Mouse (Mus musculus): ENCODE results near the gene Eif4b. TPM values are rescaled to one million over a fixed set of nuclear protein-coding genes. Genes with fewer than 3 reads are reported as not detected.

The Eif4b gene
- polyA plus RNA-seq, 1 experiment from 2014 or later, result 117 TPM

DNA sequence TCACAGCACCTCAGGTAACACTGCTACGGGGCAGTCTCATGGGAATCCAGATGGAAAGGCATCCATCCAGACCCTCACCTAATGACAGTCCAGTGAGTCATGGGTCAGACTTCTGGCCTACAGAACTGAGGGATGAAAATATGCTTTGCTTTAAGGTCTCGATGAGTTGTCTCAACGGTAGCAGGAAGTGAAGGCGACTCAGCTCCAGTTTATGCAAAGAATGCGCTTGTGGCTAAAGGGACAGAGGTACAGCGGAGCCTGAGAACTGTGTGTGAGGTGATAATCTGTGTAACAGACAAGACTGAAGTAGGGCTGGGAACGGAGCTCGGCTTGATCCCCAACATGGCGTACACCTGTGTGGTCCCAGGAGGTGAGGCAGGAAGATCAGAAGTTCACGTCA is 27.9 kb upstream of the Eif4b start:
- Histone ChIP-seq H3K27me3 (replicated peaks; ENCODE audit: control insufficient read depth, insufficient read depth, low read length) (no peaks in the 10 kb centered on the region), H3K4me2 (ENCODE audit: low read depth, low read length) (no peak overlapping the region), H3K36me3 (ENCODE audit: control insufficient read depth, insufficient read depth, low read length) (no peaks in the 10 kb centered on the region), H3K9me3 (ENCODE audit: control insufficient read depth, low read length) (no peaks in the 10 kb centered on the region), H3K4me3 (ENCODE audit: low read length) (no peak overlapping the region), H3K9ac (ENCODE audit: low read depth, low read length) (no peak overlapping the region), H3K4me1 (ENCODE audit: control insufficient read depth, insufficient read depth, low read length) (peaks cover 5% of the 10 kb centered on the region; the same call in 1 of the 2 replicates), H3K27ac (ENCODE audit: low read length) (no peak overlapping the region)
- ATAC-seq, result no peak
- 89% methylated on average over 10 of the region's 10 CpGs for WGBS

DNA sequence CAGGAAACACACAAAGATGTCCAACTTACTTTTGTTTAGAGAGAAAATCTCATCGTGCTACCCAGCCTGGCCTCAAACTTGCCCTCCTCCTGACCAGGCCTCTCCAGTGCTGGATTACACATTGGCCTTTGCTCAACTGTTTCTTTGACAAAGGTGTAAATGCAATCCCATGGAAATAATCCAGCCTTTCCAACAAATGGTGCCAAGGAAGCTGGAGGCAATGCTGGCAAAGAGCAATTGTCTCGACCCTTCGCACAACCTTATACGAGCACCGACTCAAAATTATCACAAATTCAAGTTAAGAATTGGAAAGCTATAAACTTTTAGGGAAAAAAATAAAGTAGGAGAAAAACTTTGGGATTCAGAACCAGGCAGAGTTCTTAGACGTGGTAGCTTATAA is 25.6 kb upstream of the Eif4b start:
- H3K4me3 ChIP-seq (ENCODE audit: low read length), result no peak overlapping the region
- H3K27ac ChIP-seq (ENCODE audit: low read length), result no peak overlapping the region
- H3K9me3 ChIP-seq (ENCODE audit: control insufficient read depth, low read length), result no peaks in the 10 kb centered on the region
- no peaks in the 10 kb centered on the region for H3K27me3 ChIP-seq (replicated peaks; ENCODE audit: control insufficient read depth, insufficient read depth, low read length)
- no peak overlapping the region for H3K9ac ChIP-seq (ENCODE audit: low read depth, low read length)
- no peaks in the 10 kb centered on the region for H3K36me3 ChIP-seq (ENCODE audit: control insufficient read depth, insufficient read depth, low read length)
- H3K4me2 ChIP-seq (ENCODE audit: low read depth, low read length), result no peak overlapping the region
- peaks cover 5% of the 10 kb centered on the region; the same call in 1 of the 2 replicates for H3K4me1 ChIP-seq (ENCODE audit: control insufficient read depth, insufficient read depth, low read length)
- no peak for ATAC-seq
- WGBS, result 87% methylated on average over 6 of the region's 6 CpGs

DNA sequence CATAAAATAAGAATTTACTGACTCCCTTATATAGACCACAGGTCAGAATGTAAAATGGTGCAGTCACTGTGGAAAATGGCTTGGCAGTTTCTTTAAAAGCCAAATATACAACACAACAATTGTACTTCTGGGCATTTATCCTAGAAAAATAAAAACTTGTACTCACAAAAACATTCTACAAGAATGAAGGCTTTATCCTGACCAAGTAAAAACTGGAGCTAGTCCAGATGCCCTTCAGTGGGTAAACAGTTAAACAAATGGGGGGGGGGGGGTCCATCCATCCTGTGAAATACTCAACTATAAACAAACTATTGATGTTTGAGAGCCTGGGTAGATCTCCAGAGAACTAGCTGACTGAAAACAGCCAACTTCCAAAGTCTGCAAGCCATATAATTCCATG is 23.7 kb upstream of the Eif4b start:
- Histone ChIP-seq H3K27me3 (replicated peaks; ENCODE audit: control insufficient read depth, insufficient read depth, low read length) (no peaks in the 10 kb centered on the region), H3K4me2 (ENCODE audit: low read depth, low read length) (no peak overlapping the region), H3K4me3 (ENCODE audit: low read length) (no peak overlapping the region), H3K9me3 (ENCODE audit: control insufficient read depth, low read length) (no peaks in the 10 kb centered on the region), H3K36me3 (ENCODE audit: control insufficient read depth, insufficient read depth, low read length) (no peaks in the 10 kb centered on the region), H3K27ac (ENCODE audit: low read length) (no peak overlapping the region), H3K9ac (ENCODE audit: low read depth, low read length) (no peak overlapping the region), H3K4me1 (ENCODE audit: control insufficient read depth, insufficient read depth, low read length) (peaks cover 5% of the 10 kb centered on the region; the same call in 1 of the 2 replicates)
- no peak for ATAC-seq

DNA sequence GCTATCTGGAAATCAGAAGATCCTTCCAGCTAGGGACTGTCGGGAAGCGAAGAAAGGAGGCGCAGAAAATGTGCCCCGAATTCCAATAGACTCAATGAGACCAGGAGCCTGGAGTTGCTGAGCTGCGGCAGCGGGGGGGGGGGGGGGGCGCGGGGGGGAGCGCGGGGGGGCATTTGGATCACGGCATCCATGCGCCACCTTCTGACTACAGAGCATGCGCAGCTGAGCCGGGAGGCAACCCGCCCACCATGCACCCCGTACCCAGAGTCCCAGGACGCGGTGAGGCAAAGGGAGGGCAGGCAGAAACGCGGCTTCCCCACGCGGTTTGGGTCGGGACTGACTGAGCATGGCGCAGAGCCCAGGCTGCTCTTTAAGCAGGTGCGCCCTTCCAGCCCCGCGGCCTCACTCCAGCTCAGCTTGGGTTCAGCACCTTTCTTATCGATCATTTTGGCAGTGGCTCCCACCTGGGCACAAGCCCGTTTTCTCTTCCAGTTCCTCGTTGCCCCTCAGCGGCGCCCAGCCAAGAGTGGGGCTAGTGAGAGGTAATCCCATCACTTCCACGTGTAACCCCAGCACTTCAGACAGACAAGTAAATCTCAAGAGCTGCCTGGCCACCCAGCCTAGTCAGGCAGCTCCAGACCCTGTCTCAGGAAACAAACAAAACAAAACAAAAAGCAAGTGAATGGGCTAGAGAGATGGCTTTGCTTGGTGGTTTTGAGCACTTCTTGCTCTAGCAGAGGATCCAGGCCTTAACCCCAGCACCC is 21.5 kb upstream of the Eif4b start:
- H3K36me3 ChIP-seq (ENCODE audit: control insufficient read depth, insufficient read depth, low read length), result no peaks in the 10 kb centered on the region
- H3K9ac ChIP-seq (ENCODE audit: low read depth, low read length), result peak overlapping the region; percentile 76
- no peaks in the 10 kb centered on the region for H3K27me3 ChIP-seq (replicated peaks; ENCODE audit: control insufficient read depth, insufficient read depth, low read length)
- H3K27ac ChIP-seq (ENCODE audit: low read length), result peak overlapping the region; percentile 57
- H3K4me1 ChIP-seq (ENCODE audit: control insufficient read depth, insufficient read depth, low read length), result peaks cover 5% of the 10 kb centered on the region; the same call in 1 of the 2 replicates
- WGBS, result under 1% methylated on average over 28 of the region's 33 CpGs
- H3K4me2 ChIP-seq (ENCODE audit: low read depth, low read length), result peak overlapping the region; percentile 78
- peak overlapping the region; percentile 53 for H3K4me3 ChIP-seq (ENCODE audit: low read length)
- H3K9me3 ChIP-seq (ENCODE audit: control insufficient read depth, low read length), result no peaks in the 10 kb centered on the region
- ATAC-seq, result peak; percentile 80

DNA sequence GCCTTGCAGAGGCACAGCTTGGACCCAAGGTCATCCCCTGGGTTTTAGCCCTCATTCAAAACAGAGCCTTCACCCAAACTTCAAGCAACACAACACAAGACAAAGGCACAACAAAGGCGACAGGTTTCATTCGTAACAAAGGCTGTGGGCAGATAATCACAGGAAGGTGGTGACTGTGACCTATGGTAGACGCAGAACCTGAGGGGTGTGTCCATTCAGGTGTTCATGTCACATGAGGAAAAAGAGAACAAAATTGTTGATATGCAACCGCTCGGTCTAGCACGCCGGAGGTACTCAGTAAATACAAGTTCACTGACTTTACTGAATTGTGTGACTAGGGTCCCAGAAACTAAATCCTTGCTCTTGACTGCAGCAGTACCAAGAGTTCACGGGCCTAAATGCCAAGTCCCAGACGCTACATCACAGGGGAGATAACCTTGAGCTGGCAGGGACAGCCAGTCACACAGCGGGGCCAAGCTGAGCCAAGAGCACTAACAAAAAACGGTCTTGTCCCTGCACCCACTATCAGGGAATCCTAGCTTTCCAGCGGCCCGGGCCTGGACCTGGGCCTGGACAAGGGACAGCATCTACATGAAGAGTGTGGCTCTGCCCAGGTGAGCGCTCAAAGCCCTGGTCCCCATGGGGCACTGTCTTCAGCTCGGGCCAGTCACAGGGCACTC is 16.9 kb upstream of the Eif4b start:
- ATAC-seq, result no peak
- no peaks in the 10 kb centered on the region for H3K9me3 ChIP-seq (ENCODE audit: control insufficient read depth, low read length)
- 89% methylated on average over 15 of the region's 15 CpGs for WGBS
- no peaks in the 10 kb centered on the region for H3K27me3 ChIP-seq (replicated peaks; ENCODE audit: control insufficient read depth, insufficient read depth, low read length)
- H3K9ac ChIP-seq (ENCODE audit: low read depth, low read length), result no peak overlapping the region
- no peak overlapping the region for H3K4me2 ChIP-seq (ENCODE audit: low read depth, low read length)
- H3K27ac ChIP-seq (ENCODE audit: low read length), result no peak overlapping the region
- H3K4me3 ChIP-seq (ENCODE audit: low read length), result no peak overlapping the region
- no peaks in the 10 kb centered on the region for H3K36me3 ChIP-seq (ENCODE audit: control insufficient read depth, insufficient read depth, low read length)
- H3K4me1 ChIP-seq (ENCODE audit: control insufficient read depth, insufficient read depth, low read length), result peaks cover 3% of the 10 kb centered on the region; the same call in 1 of the 2 replicates

DNA sequence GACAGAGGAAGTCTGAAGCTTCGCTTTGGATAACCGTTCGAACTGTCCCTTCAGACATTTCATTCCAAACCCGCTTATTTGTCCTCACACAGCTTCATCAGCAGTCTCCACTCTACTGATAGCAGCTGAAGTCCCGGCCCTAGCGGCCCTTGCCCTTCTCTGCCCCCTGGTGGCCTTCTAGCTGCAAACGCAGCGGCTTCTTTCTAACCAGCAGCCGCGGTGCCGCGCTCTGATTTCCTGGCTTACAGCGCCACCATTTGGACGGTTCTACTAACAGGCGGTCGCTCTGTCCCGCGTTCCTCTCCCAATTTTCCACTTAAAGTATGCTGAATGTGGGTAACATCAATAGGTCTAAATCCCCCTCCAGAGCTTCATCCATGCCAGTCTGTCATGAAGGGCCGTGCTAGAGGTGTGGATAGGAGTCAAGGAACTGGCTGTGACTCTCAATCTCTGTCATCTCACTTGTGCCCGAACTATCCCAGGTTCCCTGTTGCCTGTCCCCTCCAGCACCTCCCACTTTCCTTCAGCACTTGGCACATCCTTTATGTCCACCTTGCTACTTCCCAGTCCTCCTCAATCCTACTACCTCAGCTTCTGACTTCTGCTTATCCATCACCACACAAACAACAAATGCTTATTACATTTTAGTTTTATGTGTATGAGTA is 7.8 kb upstream of the Eif4b start:
- Histone ChIP-seq H3K4me2 (ENCODE audit: low read depth, low read length) (no peak overlapping the region), H3K9me3 (ENCODE audit: control insufficient read depth, low read length) (no peaks in the 10 kb centered on the region), H3K36me3 (ENCODE audit: control insufficient read depth, insufficient read depth, low read length) (no peaks in the 10 kb centered on the region), H3K4me1 (ENCODE audit: control insufficient read depth, insufficient read depth, low read length) (peaks cover 15% of the 10 kb centered on the region), H3K9ac (ENCODE audit: low read depth, low read length) (no peak overlapping the region), H3K4me3 (ENCODE audit: low read length) (no peak overlapping the region), H3K27ac (ENCODE audit: low read length) (no peak overlapping the region), H3K27me3 (replicated peaks; ENCODE audit: control insufficient read depth, insufficient read depth, low read length) (no peaks in the 10 kb centered on the region)
- ATAC-seq, result peak; percentile 84
- 2% methylated on average over 20 of the region's 20 CpGs for WGBS

DNA sequence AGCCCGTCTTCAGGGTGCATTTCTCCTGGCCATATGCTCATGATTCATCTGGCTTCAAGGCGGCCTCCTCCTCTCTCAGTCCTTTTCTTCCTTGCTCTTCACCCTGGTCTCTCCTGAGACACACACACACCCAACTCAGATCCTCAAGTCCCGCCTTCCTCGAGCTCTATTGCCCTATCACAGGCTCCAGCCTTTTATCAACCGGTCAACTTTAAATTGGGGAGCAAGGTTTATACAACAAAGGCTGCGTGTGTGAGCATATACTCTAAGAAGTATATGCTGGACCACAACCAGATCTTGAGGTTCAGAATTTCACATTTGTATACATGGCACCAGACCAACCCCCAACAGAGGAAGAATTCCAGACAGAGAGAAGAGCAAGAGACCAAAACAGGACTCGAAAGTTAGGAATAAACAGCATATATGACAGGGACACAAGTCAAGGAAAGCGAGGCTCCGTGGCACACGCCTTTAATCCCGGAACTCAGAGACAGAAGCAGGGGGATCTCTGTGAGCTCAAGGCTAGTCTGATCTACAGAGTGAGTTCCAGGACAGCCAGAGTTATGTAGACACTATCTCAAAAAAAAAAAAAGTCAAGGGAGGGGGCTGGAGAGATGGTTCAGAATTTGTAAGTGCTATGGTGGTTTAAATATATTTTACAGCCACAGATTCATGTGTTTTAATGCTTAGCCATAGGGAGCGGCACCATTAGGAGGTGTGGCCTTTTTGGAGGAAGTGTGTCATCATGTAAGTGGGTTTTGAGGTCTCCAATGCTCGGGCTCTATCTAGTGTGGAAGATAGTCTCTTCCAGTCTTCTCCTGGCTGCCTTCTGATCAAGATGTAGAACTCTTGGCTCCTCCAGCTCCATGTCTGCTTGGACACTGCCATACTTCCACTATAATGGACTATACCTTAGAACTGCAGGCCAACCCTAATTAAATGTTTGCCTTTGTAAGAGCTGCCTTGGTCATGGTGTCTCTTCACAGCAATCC is 2.8 kb upstream of the Eif4b start:
- Histone ChIP-seq H3K27ac (ENCODE audit: low read length) (no peak overlapping the region), H3K4me3 (ENCODE audit: low read length) (no peak overlapping the region), H3K9me3 (ENCODE audit: control insufficient read depth, low read length) (no peaks in the 10 kb centered on the region), H3K36me3 (ENCODE audit: control insufficient read depth, insufficient read depth, low read length) (no peaks in the 10 kb centered on the region), H3K4me2 (ENCODE audit: low read depth, low read length) (no peak overlapping the region), H3K27me3 (replicated peaks; ENCODE audit: control insufficient read depth, insufficient read depth, low read length) (no peaks in the 10 kb centered on the region), H3K9ac (ENCODE audit: low read depth, low read length) (no peak overlapping the region), H3K4me1 (ENCODE audit: control insufficient read depth, insufficient read depth, low read length) (peaks cover 6% of the 10 kb centered on the region; the same call in 1 of the 2 replicates)
- 70% methylated on average over 13 of the region's 13 CpGs for WGBS
- no peak for ATAC-seq

DNA sequence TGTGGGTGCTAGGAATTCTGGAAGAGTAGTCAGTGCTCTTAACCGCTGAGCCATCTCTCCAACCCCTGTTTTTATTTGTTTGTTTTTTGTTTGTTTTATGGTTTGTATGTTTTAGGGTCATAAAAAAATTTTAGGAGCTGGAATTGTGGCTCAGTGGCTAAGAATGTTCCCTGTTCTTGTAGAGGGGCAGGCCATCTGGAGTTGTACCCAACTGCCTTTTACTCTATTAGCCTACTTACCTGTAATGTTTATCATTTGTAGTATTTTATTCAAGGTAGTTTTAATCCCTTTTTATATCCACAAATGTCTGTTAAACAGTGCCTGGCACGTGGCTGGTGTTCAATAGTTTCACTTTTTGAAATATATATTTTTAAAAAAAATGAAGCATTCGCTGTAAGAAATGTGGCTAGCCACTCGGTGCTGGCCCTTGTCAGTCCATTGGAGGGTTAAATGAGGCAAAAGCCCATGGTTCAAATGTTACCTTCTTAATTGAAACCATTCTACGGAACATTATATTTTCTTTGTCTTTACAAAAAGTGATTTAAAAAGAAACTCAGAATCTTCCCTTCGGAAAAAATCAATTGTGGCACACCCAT is 512 bp upstream of the Eif4b start:
- Histone ChIP-seq H3K4me2 (ENCODE audit: low read depth, low read length) (peak overlapping the region; percentile 58), H3K27ac (ENCODE audit: low read length) (peak overlapping the region; percentile 61; the same call in 1 of the 2 replicates), H3K4me3 (ENCODE audit: low read length) (peak overlapping the region; percentile 96), H3K27me3 (replicated peaks; ENCODE audit: control insufficient read depth, insufficient read depth, low read length) (no peaks in the 10 kb centered on the region), H3K9ac (ENCODE audit: low read depth, low read length) (peak overlapping the region; percentile 54; the same call in 1 of the 2 replicates), H3K36me3 (ENCODE audit: control insufficient read depth, insufficient read depth, low read length) (no peaks in the 10 kb centered on the region), H3K4me1 (ENCODE audit: control insufficient read depth, insufficient read depth, low read length) (peaks cover 6% of the 10 kb centered on the region; the same call in 1 of the 2 replicates), H3K9me3 (ENCODE audit: control insufficient read depth, low read length) (no peaks in the 10 kb centered on the region)
- 11% methylated on average over 6 of the region's 6 CpGs for WGBS
- peak; percentile 29 for ATAC-seq
